ENCODE assay signal across 11 mouse cellular contexts in the genomic region with DNA sequence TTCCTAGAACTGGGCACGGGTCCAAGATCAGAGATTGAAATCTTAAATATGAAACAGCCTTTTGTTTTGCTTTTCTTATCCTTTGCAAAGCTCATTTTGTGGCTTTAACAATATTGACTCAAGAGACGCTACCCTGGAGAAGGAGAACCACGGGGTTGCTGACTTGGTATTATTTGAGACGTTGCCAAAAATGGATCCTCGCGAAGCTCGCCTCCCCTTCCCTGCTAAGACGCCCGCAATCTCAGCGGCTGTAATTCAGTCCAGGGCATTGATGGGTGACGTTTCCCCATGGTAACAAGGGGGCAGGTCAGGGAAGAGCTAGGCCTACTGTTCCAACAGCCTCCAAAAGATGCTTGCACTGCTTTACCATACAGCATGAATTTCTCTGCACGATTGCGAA.
DNase-seq lines count a peak whose midpoint lies in the region; ATAC-seq and TF ChIP-seq lines count a peak whose summit lies in the region.
"Had no signal": no experiment of that assay in that cellular context is flagged by ENCODE, and none has a peak within 500 bp of the region (broad histone marks: within the 10 kb centered on the region; RNA-seq: fewer than 3 reads in every experiment).

No protein-coding gene starts in this region.

- H3K4me2 ChIP-seq in heart, embryonic 16.5 days (ENCODE audit: low read depth, low read length), result no peak overlapping the region
- H3K4me2 ChIP-seq in lung, embryonic 14.5 days, result peak overlapping the region; percentile 32

- WGBS in heart, embryonic 16.5 days, result 60% methylated on average over 13 of the region's 13 CpGs
- 35% methylated on average over 13 of the region's 13 CpGs for WGBS in lung, embryonic 14.5 days

- DNase-seq in heart, postnatal 14 days, result no peak
- peak; percentile 74 for DNase-seq in lung, embryonic 14.5 days
- no peak for DNase-seq in lung, postnatal 14 days
- DNase-seq in brain, embryonic 14.5 days (ENCODE audit: low read depth), result peak; percentile 63
- peak; percentile 8 to 22 for DNase-seq in kidney, postnatal 4 days
- no peak for DNase-seq in heart, adult 9 months (ENCODE audit: low spot score in 2 of 2)
- DNase-seq: heart, postnatal 36 days; retina, postnatal 1 day; thymus, postnatal 25 days had no signal

- no peak overlapping the region for H3K27ac ChIP-seq in heart, embryonic 16.5 days (ENCODE audit: low read length)
- peak overlapping the region; percentile 75 for H3K27ac ChIP-seq in lung, embryonic 14.5 days (ENCODE audit: low read depth)

- H3K36me3 ChIP-seq in heart, embryonic 16.5 days (ENCODE audit: control insufficient read depth, insufficient read depth), result no peaks in the 10 kb centered on the region
- no peaks in the 10 kb centered on the region for H3K36me3 ChIP-seq in lung, embryonic 14.5 days (ENCODE audit: insufficient read depth)

- H3K9ac ChIP-seq in heart, embryonic 16.5 days (ENCODE audit: low read length), result no peak overlapping the region
- H3K9ac ChIP-seq in lung, embryonic 14.5 days, result no peak overlapping the region

- H3K4me3 ChIP-seq in heart, embryonic 16.5 days (ENCODE audit: low read length), result no peak overlapping the region
- no peak overlapping the region for H3K4me3 ChIP-seq in lung, embryonic 14.5 days (ENCODE audit: low read depth, low read length)

- H3K27me3 ChIP-seq in heart, embryonic 16.5 days (ENCODE audit: control insufficient read depth, insufficient read depth, low read length), result no peaks in the 10 kb centered on the region
- no peaks in the 10 kb centered on the region for H3K27me3 ChIP-seq in lung, embryonic 14.5 days (ENCODE audit: insufficient read depth, low read length)

- ATAC-seq in heart, embryonic 16.5 days (replicated peaks; ENCODE audit: extremely low read depth, insufficient read depth, low FRiP score), result peak; percentile 23
- peak; percentile 42 for ATAC-seq in lung, embryonic 14.5 days (ENCODE audit: insufficient read depth)
- ATAC-seq: forebrain, embryonic 16.5 days had no signal

- no peak for TF ChIP-seq CTCF in lung, embryonic 14.5 days (IDR thresholded peaks at IDR 0.05; ENCODE audit: low read depth)
- TF ChIP-seq CTCF in brain, embryonic 14.5 days (IDR thresholded peaks at IDR 0.05; ENCODE audit: borderline replicate concordance, extremely low read depth, insufficient read depth, insufficient read length), result no peak

- intact Hi-C loops in heart, postnatal 14 days (cut with DNase I), result no loop called here

- no peaks in the 10 kb centered on the region for H3K4me1 ChIP-seq in heart, embryonic 16.5 days (ENCODE audit: control insufficient read depth, insufficient read depth, low read length)
- H3K4me1 ChIP-seq in lung, embryonic 14.5 days (ENCODE audit: insufficient read depth), result peaks cover 5% of the 10 kb centered on the region; the same call in 1 of the 2 replicates

- no peak for TF ChIP-seq POLR2A in brain, embryonic 14.5 days (IDR thresholded peaks at IDR 0.05; ENCODE audit: borderline replicate concordance, extremely low read depth, insufficient read depth, insufficient read length, poor library complexity, severe bottlenecking)

- no peaks in the 10 kb centered on the region for H3K9me3 ChIP-seq in heart, embryonic 16.5 days (replicated peaks; ENCODE audit: control insufficient read depth, low read length)
- no peaks in the 10 kb centered on the region for H3K9me3 ChIP-seq in lung, embryonic 14.5 days (ENCODE audit: low read depth, low read length)

Comparison
In these comparisons a context has a peak if more than half of its experiments do, and no peak if none do; other contexts are left out.
1. DNase-seq: peak in lung, embryonic 14.5 days (single experiment), brain, embryonic 14.5 days (single experiment) and kidney, postnatal 4 days (2 of 2); none in heart, postnatal 14 days (0 of 2), lung, postnatal 14 days (single experiment) and heart, adult 9 months (0 of 2).